Mouse (Mus musculus) left cerebral cortex, adult 8-10 months (tissue): ENCODE measurements around the gene Gsc2. TPM values are rescaled to one million over a fixed set of nuclear protein-coding genes. Genes with fewer than 3 reads are reported as not detected.

Source experiments
- DNase-seq, 2 experiments: peaks; one replicate each; pipeline ENCODE4 v3.0.0; 2022; ENCODE audit warnings: low spot score in 2 of 2
- total RNA-seq, 4 experiments: library from RNA; stranded (reverse); gene quantifications; 2 replicates each; pipeline ENCODE4 v1.2.4; 2022

Gene Gsc2
- total RNA-seq, 4 experiments from 2014 or later: 0.52 TPM; not detected in 3

DNA sequence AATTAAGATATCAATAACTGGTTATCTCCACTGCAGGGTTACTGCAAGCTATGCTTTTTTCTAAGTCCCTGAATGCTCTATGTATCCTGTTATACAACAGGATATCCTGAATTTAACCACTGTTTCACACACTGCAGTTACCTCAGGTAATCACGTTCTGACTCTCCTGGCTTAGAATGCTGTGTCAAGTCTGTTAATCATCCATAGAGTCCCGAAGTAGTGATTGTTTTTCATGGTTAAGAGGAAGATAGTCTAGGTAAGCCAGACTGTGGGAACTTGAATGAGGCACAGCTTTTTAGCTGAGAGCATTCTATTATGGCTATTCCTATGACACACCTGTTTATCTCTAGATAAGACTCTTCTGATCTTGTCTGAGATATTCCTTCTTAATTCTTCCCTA, 49.6 kb downstream of the Gsc2 start:
- no peak for DNase-seq

Other genes with a start within 250 kb of the Gsc2 start
- 10 to 100 TPM; 66.4 to 74.0 (median 69.3) TPM for gene Med15, start 182.2 kb downstream of the Gsc2 start, total RNA-seq
- 100 to 1,000 TPM in 1 of 4 experiments, 10 to 100 TPM in 3; 82.2 to 105 (median 95.4) TPM for gene Klhl22, start 155.4 kb downstream of the Gsc2 start, total RNA-seq
- 1 to 10 TPM; 4.1 to 4.3 (median 4.1) TPM for gene Scarf2, start 117.8 kb downstream of the Gsc2 start, total RNA-seq
- gene B830017H08Rik, start 81.9 kb downstream of the Gsc2 start, total RNA-seq: 1 to 10 TPM; 2.7 to 5.1 (median 3.8) TPM
- 10 to 100 TPM in 1 of 4 experiments, 1 to 10 TPM in 3; 6.5 to 13.3 (median 7.8) TPM for gene Car15, start 76.7 kb downstream of the Gsc2 start, total RNA-seq
- 1 to 10 TPM; 1.1 to 1.3 (median 1.1) TPM for gene Gm20518, start 23.4 kb downstream of the Gsc2 start, total RNA-seq
- gene Tssk1, start 20.8 kb downstream of the Gsc2 start, total RNA-seq: not detected
- 100 to 1,000 TPM in 2 of 4 experiments, 10 to 100 TPM in 2; 97.2 to 104 (median 101) TPM for gene Dgcr2, start 16.5 kb downstream of the Gsc2 start, total RNA-seq
- gene Tssk2, start 16.4 kb downstream of the Gsc2 start, total RNA-seq: not detected
- gene Ess2, start 3.7 kb downstream of the Gsc2 start, total RNA-seq: 10 to 100 TPM; 27.0 to 34.5 (median 32.0) TPM
- 10 to 100 TPM; 37.6 to 52.4 (median 45.9) TPM for gene Slc25a1, start 13.2 kb upstream of the Gsc2 start, total RNA-seq
- gene Vpreb2, start 65.4 kb upstream of the Gsc2 start, total RNA-seq: under 1 TPM in 1 of 4 experiments, not detected in 3; 0.59 TPM
- gene Dgcr6, start 137.8 kb upstream of the Gsc2 start, total RNA-seq: 10 to 100 TPM; 69.8 to 89.4 (median 80.6) TPM
- gene Prodh, start 175.1 kb upstream of the Gsc2 start, total RNA-seq: 10 to 100 TPM; 27.2 to 45.1 (median 31.8) TPM
- 100 to 1,000 TPM; 100 to 120 (median 105) TPM for gene Rtn4r, start 212.6 kb upstream of the Gsc2 start, total RNA-seq